Mouse (Mus musculus) lung, embryonic 14.5 days (tissue): ENCODE results near the gene Furin. TPM values are rescaled to one million over a fixed set of nuclear protein-coding genes. Genes with fewer than 3 reads are reported as not detected.

ENCODE experiments used
- ATAC-seq: fragments of 200-750 bp; cut with Nextera tagmentation; 2 replicates; pipeline ENCODE4 v1.8.0; 2017; ENCODE audit warnings: mild to moderate bottlenecking, moderate TSS enrichment, moderate library complexity; ENCODE audit not compliant: insufficient read depth
- DNase-seq: peaks from one replicate; pipeline ENCODE4 v3.0.0-alpha.2; 2015
- H3K27ac ChIP-seq: fragments of 300-500 bp; sonication (generic); 2 replicates; pipeline ENCODE4 v1.5.1; 2014; ENCODE audit warnings: low read depth, mild to moderate bottlenecking, moderate library complexity
- H3K27me3 ChIP-seq: fragments of 300-500 bp; sonication (generic); 2 replicates; pipeline ENCODE4 v1.6.1; 2014; ENCODE audit warnings: low read length, control low read depth; ENCODE audit not compliant: insufficient read depth
- H3K36me3 ChIP-seq: fragments of 300-500 bp; sonication (generic); 2 replicates; pipeline ENCODE4 v1.6.1; 2014; ENCODE audit warnings: control low read depth; ENCODE audit not compliant: insufficient read depth
- H3K4me1 ChIP-seq: fragments of 300-500 bp; sonication (generic); 2 replicates; pipeline ENCODE4 v1.6.1; 2014; ENCODE audit warnings: antibody characterized with exemption, control low read depth; ENCODE audit not compliant: insufficient read depth
- H3K4me2 ChIP-seq: fragments of 300-500 bp; sonication (generic); 2 replicates; pipeline ENCODE4 v1.6.1; 2014; ENCODE audit warnings: mild to moderate bottlenecking
- H3K4me3 ChIP-seq: fragments of 300-500 bp; sonication (generic); 2 replicates; pipeline ENCODE4 v1.5.1; 2014; ENCODE audit warnings: low read depth, low read length
- H3K9ac ChIP-seq: fragments of 300-500 bp; sonication (generic); 2 replicates; pipeline ENCODE4 v1.6.1; 2014
- H3K9me3 ChIP-seq: fragments of 300-500 bp; sonication (generic); 2 replicates; pipeline ENCODE4 v1.6.1; 2016; ENCODE audit warnings: low read depth, low read length, control low read depth
- CTCF ChIP-seq: IDR thresholded peaks from 2 replicates; pipeline ENCODE4 v1.5.1; 2016; ENCODE audit warnings: antibody characterized with exemption, low read depth
- WGBS: fragments of 180-500 bp; shearing (Covaris S2); extraction: QIAGEN DNeasy Blood & Tissue Kit; methylation state at CpG from one replicate; pipeline ENCODE4 v1.1.7; 2014; 5-methylcytosine and 5-hydroxymethylcytosine counted together
- polyA plus RNA-seq: library from polyadenylated mRNA; unstranded; fragments of >200 nt; fragmentation: Nextera tagmentation; extraction: Ambion mirVana; gene quantifications from 2 replicates; pipeline ENCODE4 v1.2.1, GENCODE M21; 2014

The Furin gene
- polyA plus RNA-seq, 1 experiment from 2014 or later = 19.4 TPM

DNA sequence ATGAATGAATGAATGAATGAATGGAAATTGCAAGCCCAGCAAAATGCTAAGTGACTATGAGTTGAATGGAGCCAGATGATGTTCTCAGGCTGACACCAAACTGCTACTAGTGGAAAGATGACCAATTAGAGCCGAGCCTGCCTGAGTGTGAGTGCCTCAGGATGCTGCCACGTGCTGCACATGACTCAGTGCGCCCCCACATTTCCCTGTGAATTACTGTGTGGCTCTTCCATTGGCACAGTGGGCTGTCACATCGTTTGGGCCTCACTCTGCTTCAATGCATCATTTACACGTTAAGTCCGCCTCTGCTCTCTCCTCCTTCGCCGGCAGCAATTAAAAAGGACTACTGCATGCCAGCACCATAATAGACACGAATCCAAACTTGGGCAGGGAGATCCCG is 7.0 kb upstream of the Furin start:
- no peak for TF ChIP-seq CTCF
- Histone ChIP-seq H3K4me3 (no peak overlapping the region), H3K9ac (no peak overlapping the region), H3K36me3 (no peaks in the 10 kb centered on the region), H3K9me3 (no peaks in the 10 kb centered on the region), H3K27me3 (no peaks in the 10 kb centered on the region), H3K4me2 (no peak overlapping the region), H3K27ac (no peak overlapping the region), H3K4me1 (no peaks in the 10 kb centered on the region)
- WGBS = 73% methylated on average over 10 of the region's 10 CpGs
- ATAC-seq (no peak), DNase-seq (no peak)

DNA sequence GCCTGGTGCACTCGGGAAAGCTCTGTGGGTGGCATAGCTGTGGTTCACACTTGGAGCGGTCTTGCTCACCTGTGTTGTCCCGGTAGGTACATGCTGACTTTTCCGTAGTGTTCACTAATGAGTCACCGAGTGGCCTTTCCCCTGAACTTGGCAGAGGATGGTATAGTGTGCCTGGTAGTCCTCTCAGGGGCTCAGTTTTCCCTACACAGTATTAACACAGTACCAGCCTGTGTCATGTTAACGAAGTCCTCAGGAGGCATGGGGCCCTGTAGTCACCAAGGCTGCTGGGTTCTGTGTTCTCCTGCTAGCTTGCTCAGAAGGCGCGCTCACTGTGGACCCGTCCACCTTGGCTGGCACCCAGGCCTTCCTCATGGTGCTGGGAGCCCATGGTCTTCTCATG is 5.1 kb upstream of the Furin start:
- no peaks in the 10 kb centered on the region for H3K9me3 ChIP-seq
- TF ChIP-seq CTCF = no peak
- DNase-seq (no peak), ATAC-seq (no peak)
- H3K27me3 ChIP-seq = no peaks in the 10 kb centered on the region
- 79% methylated on average over 9 of the region's 9 CpGs for WGBS
- no peak overlapping the region for H3K27ac ChIP-seq
- no peak overlapping the region for H3K4me3 ChIP-seq
- H3K9ac ChIP-seq = no peak overlapping the region
- H3K36me3 ChIP-seq = no peaks in the 10 kb centered on the region
- no peaks in the 10 kb centered on the region for H3K4me1 ChIP-seq
- H3K4me2 ChIP-seq = no peak overlapping the region

GRCm38 (mm10) chr7:80407712-80408111 is 2.5 kb upstream of the Furin start:
- H3K9me3 ChIP-seq = no peaks in the 10 kb centered on the region
- no peaks in the 10 kb centered on the region for H3K36me3 ChIP-seq
- no peak overlapping the region for H3K4me2 ChIP-seq
- no peaks in the 10 kb centered on the region for H3K27me3 ChIP-seq
- 57% methylated on average over 9 of the region's 9 CpGs for WGBS
- ATAC-seq (no peak), DNase-seq (peak; percentile 18)
- TF ChIP-seq CTCF = no peak
- peaks cover 7% of the 10 kb centered on the region; the same call in 1 of the 2 replicates for H3K4me1 ChIP-seq
- H3K9ac ChIP-seq = no peak overlapping the region
- H3K27ac ChIP-seq = no peak overlapping the region
- no peak overlapping the region for H3K4me3 ChIP-seq

DNA sequence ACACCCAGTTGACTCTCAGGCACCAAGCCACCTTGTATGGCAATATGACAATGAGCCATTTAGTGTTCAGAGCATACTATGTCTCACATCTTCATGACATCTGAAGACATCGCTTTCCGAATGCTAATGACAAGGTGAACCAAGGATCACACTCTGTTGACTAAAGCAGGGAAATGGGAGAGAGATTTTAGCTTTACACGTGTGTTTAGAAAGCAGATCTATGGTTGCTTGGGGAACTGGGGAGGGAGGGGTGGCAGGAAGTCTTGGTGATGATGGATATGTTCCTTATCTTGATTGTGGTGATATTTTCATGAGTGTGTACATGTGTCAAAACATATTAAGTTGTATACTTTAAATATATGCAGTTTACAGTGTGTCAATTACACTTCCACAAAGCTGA is 950 bp upstream of the Furin start:
- no peaks in the 10 kb centered on the region for H3K27me3 ChIP-seq
- H3K36me3 ChIP-seq = no peaks in the 10 kb centered on the region
- peaks cover 10% of the 10 kb centered on the region for H3K4me1 ChIP-seq
- ATAC-seq (no peak), DNase-seq (no peak)
- H3K9me3 ChIP-seq = no peaks in the 10 kb centered on the region
- H3K27ac ChIP-seq = no peak overlapping the region
- no peak overlapping the region for H3K9ac ChIP-seq
- H3K4me2 ChIP-seq = no peak overlapping the region
- TF ChIP-seq CTCF = no peak
- no peak overlapping the region for H3K4me3 ChIP-seq
- 59% methylated on average over 3 of the region's 3 CpGs for WGBS

DNA sequence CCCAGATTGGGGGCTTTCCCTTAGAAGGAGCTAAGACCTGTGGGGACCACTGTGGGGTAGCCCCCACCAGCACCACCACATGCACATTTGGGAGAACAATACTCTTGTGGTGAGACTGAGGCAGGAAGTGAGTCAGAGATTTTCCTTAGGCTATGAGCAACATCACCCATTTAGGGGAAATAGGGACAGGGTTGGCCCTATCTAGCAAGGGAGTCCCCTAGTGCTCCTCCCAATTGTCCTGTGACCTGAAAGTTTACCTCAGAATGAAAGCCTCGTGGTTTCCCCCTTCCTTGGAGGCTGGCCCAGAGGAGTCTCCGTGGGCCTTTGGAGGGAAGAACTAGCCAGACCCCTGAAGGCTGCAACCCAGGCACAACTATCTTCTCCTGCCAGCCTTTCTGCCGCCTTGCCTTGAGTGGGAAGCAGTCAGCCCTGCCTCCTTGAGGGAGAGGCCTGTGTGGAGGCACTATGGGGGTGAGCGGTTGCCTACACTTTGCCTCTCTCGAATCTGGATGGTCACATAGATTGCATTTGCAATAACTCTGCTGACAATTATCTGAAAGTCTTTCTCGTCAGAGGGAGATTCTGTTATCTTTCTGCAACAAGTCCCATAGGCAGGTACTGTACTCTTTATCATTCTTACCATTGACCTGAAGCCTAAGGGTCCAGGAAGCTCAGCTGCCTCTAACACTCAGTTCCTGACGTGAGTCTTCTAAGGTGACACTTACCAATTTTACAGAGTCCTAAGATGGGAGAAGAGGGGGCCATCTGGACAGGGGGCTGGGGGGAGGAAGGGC is 938 bp downstream of the Furin start:
- 56% methylated on average over 7 of the region's 7 CpGs for WGBS
- H3K27me3 ChIP-seq = no peaks in the 10 kb centered on the region
- H3K4me1 ChIP-seq = peaks cover 25% of the 10 kb centered on the region
- H3K27ac ChIP-seq = no peak overlapping the region
- H3K36me3 ChIP-seq = no peaks in the 10 kb centered on the region
- no peak for ATAC-seq
- TF ChIP-seq CTCF = no peak
- H3K9me3 ChIP-seq = no peaks in the 10 kb centered on the region
- DNase-seq = no peak
- H3K4me3 ChIP-seq = no peak overlapping the region
- no peak overlapping the region for H3K4me2 ChIP-seq
- H3K9ac ChIP-seq = no peak overlapping the region

GRCm38 (mm10) chr7:80403551-80403950 is 1.7 kb downstream of the Furin start:
- Histone ChIP-seq H3K27ac (no peak overlapping the region; the same call in 1 of the 2 replicates), H3K27me3 (no peaks in the 10 kb centered on the region), H3K9me3 (no peaks in the 10 kb centered on the region), H3K4me3 (peak overlapping the region; percentile 83), H3K9ac (no peak overlapping the region), H3K4me1 (peaks cover 25% of the 10 kb centered on the region), H3K4me2 (peak overlapping the region; percentile 80), H3K36me3 (no peaks in the 10 kb centered on the region)
- ATAC-seq (no peak), DNase-seq (peak; percentile 79)
- 34% methylated on average over 9 of the region's 9 CpGs for WGBS
- no peak for TF ChIP-seq CTCF

DNA sequence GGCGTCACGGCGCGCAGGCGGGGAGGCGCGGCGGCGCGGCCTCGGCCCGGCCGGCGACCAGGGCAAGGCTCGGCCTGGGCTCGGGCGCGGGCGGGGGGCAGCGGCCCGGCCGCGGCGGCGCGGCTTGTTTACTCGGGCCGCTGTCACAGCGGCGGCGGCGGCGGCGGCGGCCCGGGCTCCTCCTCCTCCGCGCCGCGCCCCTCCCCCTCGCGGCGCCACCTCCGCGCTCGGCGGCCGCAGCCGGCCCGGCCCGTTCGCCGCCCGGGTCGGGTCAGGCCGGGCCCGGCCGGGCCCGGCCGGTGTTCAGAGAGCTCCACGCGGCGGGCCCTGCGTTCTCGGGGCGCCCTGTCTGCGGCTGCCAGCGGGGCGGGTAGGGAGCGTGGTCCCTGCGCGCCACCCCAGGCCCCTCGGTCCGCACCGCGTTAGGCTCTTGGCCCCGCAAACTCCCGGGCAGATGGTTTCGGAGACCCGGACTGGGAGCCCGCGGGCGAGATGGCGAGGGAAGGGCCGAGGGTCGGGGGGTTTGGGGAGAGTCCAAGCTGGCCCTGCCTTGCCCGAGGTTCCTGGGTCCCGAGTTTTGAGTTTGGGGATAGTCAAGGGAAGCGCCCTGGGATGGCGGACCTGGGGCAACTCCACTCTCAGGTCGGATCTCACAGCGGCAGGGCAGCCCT is 2.5 kb downstream of the Furin start:
- DNase-seq (peak; percentile 85), ATAC-seq (peak; percentile 74)
- peak overlapping the region; percentile 93 for H3K27ac ChIP-seq
- no peak for TF ChIP-seq CTCF
- H3K4me3 ChIP-seq = peak overlapping the region; percentile 83
- H3K36me3 ChIP-seq = peaks cover 7% of the 10 kb centered on the region
- H3K9me3 ChIP-seq = no peaks in the 10 kb centered on the region
- WGBS = under 1% methylated on average over 68 of the region's 92 CpGs
- H3K4me2 ChIP-seq = peak overlapping the region; percentile 80
- peak overlapping the region; percentile 94 for H3K9ac ChIP-seq
- H3K4me1 ChIP-seq = peaks cover 25% of the 10 kb centered on the region
- no peaks in the 10 kb centered on the region for H3K27me3 ChIP-seq
